Mouse (Mus musculus): ENCODE measurements at regions not wholly inside any gene's neighbourhood (a gene's known extent, or its start where the extent isn't known, plus 50 kb on each side); places are given as distances from the start of the nearest gene placed in this dataset.

- no peak for TF ChIP-seq POLR2A (IDR thresholded peaks at IDR 0.05; ENCODE audit: control insufficient read depth, extremely low read depth, insufficient read depth, low read length, poor library complexity)
- no peak for TF ChIP-seq CTCF (IDR thresholded peaks at IDR 0.05; ENCODE audit: borderline replicate concordance, control insufficient read depth, extremely low read depth, insufficient read depth, low read length, poor library complexity)
These were observed 85.9 kb downstream of the Arl4a start for GRCm38 (mm10) chr12:39951911-39952310.

Measured in thymus, adult 2 months (tissue).